Mouse (Mus musculus) 416B (cell line): ENCODE data around the gene Dio1.

Experiments used
- DNase-seq: peaks from one replicate; pipeline ENCODE4 v3.0.0; 2011; ENCODE audit warnings: low read depth

Gene Dio1

GRCm38 (mm10) chr4:107306966-107307365, at the start of gene Dio1:
TSS of gene Dio1 (minus strand) at chr4:107307169.
- DNase-seq: no peak

- DNase-seq: no peak
Measured at GRCm38 (mm10) chr4:107354543-107354942, 47.6 kb upstream of the Dio1 start.

GRCm38 (mm10) chr4:107354126-107354525, 47.2 kb upstream of the Dio1 start:
- DNase-seq: no peak

- no peak for DNase-seq
Measured at GRCm38 (mm10) chr4:107353612-107354011, 46.6 kb upstream of the Dio1 start.

GRCm38 (mm10) chr4:107351368-107351767, 44.4 kb upstream of the Dio1 start:
- DNase-seq: no peak

GRCm38 (mm10) chr4:107349311-107350008, 42.5 kb upstream of the Dio1 start:
- DNase-seq: peak; percentile 68

- DNase-seq: no peak
Measured at GRCm38 (mm10) chr4:107348529-107349310, 41.8 kb upstream of the Dio1 start.

- no peak for DNase-seq
Measured at GRCm38 (mm10) chr4:107347221-107347620, 40.3 kb upstream of the Dio1 start.

GRCm38 (mm10) chr4:107344612-107345011, 37.6 kb upstream of the Dio1 start:
- DNase-seq: no peak

- no peak for DNase-seq
Measured at GRCm38 (mm10) chr4:107341354-107341753, 34.4 kb upstream of the Dio1 start.

- DNase-seq: no peak
Measured at GRCm38 (mm10) chr4:107337455-107337854, 30.5 kb upstream of the Dio1 start.

GRCm38 (mm10) chr4:107336356-107336755, 29.4 kb upstream of the Dio1 start:
- no peak for DNase-seq

GRCm38 (mm10) chr4:107333514-107333913, 26.5 kb upstream of the Dio1 start:
- peak; percentile 24 for DNase-seq

GRCm38 (mm10) chr4:107328530-107328929, 21.6 kb upstream of the Dio1 start:
- DNase-seq: no peak

- no peak for DNase-seq
Measured at GRCm38 (mm10) chr4:107323113-107323512, 16.1 kb upstream of the Dio1 start.

- DNase-seq: no peak
Measured at GRCm38 (mm10) chr4:107321041-107321440, 14.1 kb upstream of the Dio1 start.

GRCm38 (mm10) chr4:107318646-107319045, 11.7 kb upstream of the Dio1 start:
- no peak for DNase-seq

GRCm38 (mm10) chr4:107314479-107314805, 7.5 kb upstream of the Dio1 start:
- no peak for DNase-seq

GRCm38 (mm10) chr4:107313690-107314478, 6.9 kb upstream of the Dio1 start, which contains the start of gene Yipf1:
TSS of gene Yipf1 (plus strand) at chr4:107314363.
- DNase-seq: peak; percentile 87

- no peak for DNase-seq
Measured at GRCm38 (mm10) chr4:107303531-107303930, 3.4 kb downstream of the Dio1 start.

GRCm38 (mm10) chr4:107302832-107303231, 4.1 kb downstream of the Dio1 start:
- peak; percentile 31 for DNase-seq

- no peak for DNase-seq
Measured at GRCm38 (mm10) chr4:107302221-107302620, 4.7 kb downstream of the Dio1 start.
